Mouse (Mus musculus) intestine, embryonic 16.5 days (tissue): ENCODE data around the gene Mapk7. TPM values are rescaled to one million over a fixed set of nuclear protein-coding genes. Genes with fewer than 3 reads are reported as not detected.

Source experiments
- ATAC-seq: fragments of 200-750 bp; cut with Nextera tagmentation; 2 replicates; pipeline ENCODE4 v1.8.0; 2017; ENCODE audit warnings: moderate TSS enrichment, moderate library complexity
- H3K27ac ChIP-seq: fragments of 300-500 bp; sonication (generic); 2 replicates; pipeline ENCODE4 v1.5.1; 2014; ENCODE audit warnings: mild to moderate bottlenecking, low read length
- H3K27me3 ChIP-seq: fragments of 300-500 bp; sonication (generic); replicated peaks from 2 replicates; pipeline ENCODE4 v1.6.1; 2014; ENCODE audit warnings: low read length, control low read depth, mixed read lengths; ENCODE audit not compliant: control insufficient read depth, insufficient read depth
- H3K36me3 ChIP-seq: fragments of 300-500 bp; sonication (generic); 2 replicates; pipeline ENCODE4 v1.6.1; 2014; ENCODE audit warnings: low read length, control low read depth; ENCODE audit not compliant: control insufficient read depth, insufficient read depth
- H3K4me1 ChIP-seq: fragments of 300-500 bp; sonication (generic); 2 replicates; pipeline ENCODE4 v1.6.1; 2014; ENCODE audit warnings: low read length, control low read depth, mixed read lengths; ENCODE audit not compliant: control insufficient read depth, insufficient read depth
- H3K4me2 ChIP-seq: fragments of 300-500 bp; sonication (generic); 2 replicates; pipeline ENCODE4 v1.6.1; 2014; ENCODE audit warnings: low read depth, low read length, control low read depth
- H3K4me3 ChIP-seq: fragments of 300-500 bp; sonication (generic); 2 replicates; pipeline ENCODE4 v1.5.1; 2014; ENCODE audit warnings: mild to moderate bottlenecking, low read length
- H3K9ac ChIP-seq: fragments of 300-500 bp; sonication (generic); 2 replicates; pipeline ENCODE4 v1.6.1; 2014; ENCODE audit warnings: low read depth, low read length
- H3K9me3 ChIP-seq: fragments of 300-500 bp; sonication (generic); 2 replicates; pipeline ENCODE4 v1.6.1; 2016; ENCODE audit warnings: low read length, control low read depth; ENCODE audit not compliant: control insufficient read depth
- WGBS: fragments of 180-500 bp; shearing (Covaris S2); extraction: QIAGEN DNeasy Blood & Tissue Kit; methylation state at CpG from one replicate; pipeline ENCODE4 v1.1.7; 2014; 5-methylcytosine and 5-hydroxymethylcytosine counted together
- polyA plus RNA-seq: library from polyadenylated mRNA; unstranded; fragments of >200 nt; fragmentation: Nextera tagmentation; extraction: Ambion mirVana; gene quantifications from 2 replicates; pipeline ENCODE4 v1.2.1, GENCODE M21; 2015

The Mapk7 gene
- polyA plus RNA-seq, 1 experiment from 2014 or later = 34.9 TPM

- H3K4me1 ChIP-seq = peaks cover 11% of the 10 kb centered on the region
- peaks cover 13% of the 10 kb centered on the region for H3K36me3 ChIP-seq
- H3K9me3 ChIP-seq = no peaks in the 10 kb centered on the region
- peak overlapping the region; percentile 75 for H3K27ac ChIP-seq
- no peak overlapping the region for H3K4me3 ChIP-seq
- no peak for ATAC-seq
- H3K4me2 ChIP-seq = no peak overlapping the region
- H3K9ac ChIP-seq = no peak overlapping the region
- 90% methylated on average over 2 of the region's 2 CpGs for WGBS
- no peaks in the 10 kb centered on the region for H3K27me3 ChIP-seq
Measured at GRCm38 (mm10) chr11:61495528-61495927, 1.3 kb upstream of the Mapk7 start.

DNA sequence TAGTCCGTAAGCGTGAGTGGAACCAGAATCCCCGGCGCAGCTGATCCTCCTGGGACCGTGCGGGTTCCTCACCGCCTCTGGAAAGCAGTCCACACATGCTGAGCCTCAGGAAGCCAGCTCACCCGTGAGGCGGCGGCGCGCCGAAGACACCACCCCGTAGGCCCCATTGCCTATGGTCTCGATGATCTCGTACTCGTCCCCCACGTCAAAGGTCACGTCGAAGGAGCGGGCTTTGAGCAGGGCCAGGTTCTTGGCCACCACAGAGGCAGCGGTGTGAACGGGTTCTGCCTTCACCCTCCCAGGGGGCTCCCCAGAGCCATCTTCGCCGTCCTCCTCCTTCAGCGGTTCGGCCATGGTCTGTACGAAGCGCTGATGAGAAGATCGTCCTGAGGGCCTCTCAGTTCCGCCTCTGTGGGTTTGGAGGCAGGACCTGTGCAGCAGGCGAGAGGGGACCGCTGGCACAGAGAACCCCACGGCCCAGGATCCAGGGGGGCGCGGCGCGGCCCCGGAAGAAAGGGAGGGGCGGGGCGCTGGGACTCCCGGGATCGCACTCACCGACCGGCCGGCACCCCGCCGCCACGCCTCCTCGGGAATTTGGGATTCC is 579 bp downstream of the Mapk7 start:
- Histone ChIP-seq H3K36me3 (peaks cover 15% of the 10 kb centered on the region), H3K9me3 (no peaks in the 10 kb centered on the region), H3K4me1 (peaks cover 11% of the 10 kb centered on the region), H3K4me2 (peak overlapping the region; percentile 71), H3K4me3 (peak overlapping the region; percentile 89), H3K27me3 (no peaks in the 10 kb centered on the region), H3K27ac (peak overlapping the region; percentile 88), H3K9ac (peak overlapping the region; percentile 87)
- under 1% methylated on average over 48 of the region's 50 CpGs for WGBS
- ATAC-seq = peak; percentile 67

DNA sequence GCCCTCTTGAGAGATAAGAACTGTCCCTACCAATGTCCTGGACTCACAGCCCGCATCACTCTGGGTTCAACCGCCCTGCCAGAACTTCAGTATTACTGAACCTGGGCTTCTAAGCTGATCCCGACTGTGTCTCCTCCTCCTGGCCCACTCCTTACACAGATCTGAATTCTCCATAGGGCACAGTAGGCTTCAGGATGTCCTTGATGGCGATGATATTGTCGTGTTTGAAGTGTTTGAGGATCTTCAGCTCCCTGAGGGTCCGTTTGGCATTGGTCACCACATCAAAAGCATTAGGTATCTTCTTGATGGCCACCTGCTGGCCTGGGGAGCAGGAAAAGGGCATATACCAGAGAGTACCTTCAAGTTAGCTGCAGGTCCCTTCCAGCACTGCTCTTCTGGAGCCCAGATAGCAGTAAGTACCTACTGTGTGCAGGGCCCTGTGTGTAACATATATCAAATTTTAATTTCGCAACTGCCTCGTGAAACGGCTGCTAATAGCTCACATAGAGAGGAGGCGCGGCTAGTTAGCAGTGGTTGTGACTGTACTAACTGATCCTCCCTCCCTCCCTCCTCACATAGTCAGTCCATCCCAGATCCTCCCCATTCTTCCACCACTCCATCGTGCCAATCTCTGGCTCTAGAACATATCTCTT is 1.3 kb downstream of the Mapk7 start:
- peaks cover 15% of the 10 kb centered on the region for H3K4me1 ChIP-seq
- no peak for ATAC-seq
- no peaks in the 10 kb centered on the region for H3K27me3 ChIP-seq
- H3K27ac ChIP-seq = no peak overlapping the region
- H3K9ac ChIP-seq = peak overlapping the region; percentile 87
- H3K9me3 ChIP-seq = no peaks in the 10 kb centered on the region
- H3K4me3 ChIP-seq = peak overlapping the region; percentile 89
- peak overlapping the region; percentile 71 for H3K4me2 ChIP-seq
- WGBS = 58% methylated on average over 12 of the region's 12 CpGs
- peaks cover 18% of the 10 kb centered on the region for H3K36me3 ChIP-seq

- Histone ChIP-seq H3K4me1 (peaks cover 22% of the 10 kb centered on the region), H3K36me3 (peaks cover 18% of the 10 kb centered on the region), H3K27me3 (no peaks in the 10 kb centered on the region), H3K9ac (no peak overlapping the region), H3K27ac (no peak overlapping the region), H3K9me3 (no peaks in the 10 kb centered on the region), H3K4me3 (no peak overlapping the region), H3K4me2 (no peak overlapping the region)
- 85% methylated on average over 22 of the region's 22 CpGs for WGBS
- ATAC-seq = no peak
Measured at GRCm38 (mm10) chr11:61490944-61491520, 3.2 kb downstream of the Mapk7 start.

DNA sequence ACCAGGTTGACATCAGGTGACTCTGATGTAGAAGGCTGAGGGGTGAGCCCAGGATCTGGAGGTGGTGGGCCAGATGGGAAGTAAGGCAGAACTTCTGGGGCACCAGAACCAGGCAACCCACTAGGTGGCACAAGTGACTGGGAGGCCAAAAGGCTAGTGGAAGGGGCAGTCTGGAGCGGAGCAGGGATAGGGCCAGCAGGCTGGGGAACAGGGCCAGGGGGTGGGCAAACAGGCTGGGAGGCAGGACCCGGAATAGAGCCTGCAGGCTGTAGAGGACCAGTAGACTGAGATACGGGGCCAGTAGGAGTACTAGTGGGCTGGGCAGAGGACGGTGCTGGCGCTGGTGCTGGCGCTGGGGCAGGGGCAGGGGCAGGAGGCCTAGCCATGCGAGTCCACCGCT is 4.3 kb downstream of the Mapk7 start:
- Histone ChIP-seq H3K27me3 (no peaks in the 10 kb centered on the region), H3K9me3 (no peaks in the 10 kb centered on the region), H3K9ac (no peak overlapping the region), H3K4me2 (no peak overlapping the region), H3K4me3 (no peak overlapping the region), H3K27ac (no peak overlapping the region), H3K4me1 (peaks cover 19% of the 10 kb centered on the region), H3K36me3 (peaks cover 18% of the 10 kb centered on the region)
- ATAC-seq = no peak
- 89% methylated on average over 8 of the region's 8 CpGs for WGBS

GRCm38 (mm10) chr11:61489085-61489484 is 5.1 kb downstream of the Mapk7 start:
- H3K27me3 ChIP-seq = no peaks in the 10 kb centered on the region
- no peak for ATAC-seq
- H3K4me3 ChIP-seq = no peak overlapping the region
- WGBS = 87% methylated on average over 2 of the region's 2 CpGs
- no peak overlapping the region for H3K4me2 ChIP-seq
- H3K9ac ChIP-seq = no peak overlapping the region
- peaks cover 18% of the 10 kb centered on the region for H3K36me3 ChIP-seq
- no peaks in the 10 kb centered on the region for H3K9me3 ChIP-seq
- no peak overlapping the region for H3K27ac ChIP-seq
- H3K4me1 ChIP-seq = peaks cover 27% of the 10 kb centered on the region

- no peak overlapping the region for H3K4me3 ChIP-seq
- H3K9me3 ChIP-seq = no peaks in the 10 kb centered on the region
- peaks cover 18% of the 10 kb centered on the region for H3K36me3 ChIP-seq
- WGBS = 86% methylated on average over 7 of the region's 7 CpGs
- H3K27me3 ChIP-seq = no peaks in the 10 kb centered on the region
- ATAC-seq = no peak
- peaks cover 24% of the 10 kb centered on the region for H3K4me1 ChIP-seq
- H3K9ac ChIP-seq = no peak overlapping the region
- no peak overlapping the region for H3K4me2 ChIP-seq
- H3K27ac ChIP-seq = no peak overlapping the region
Measured at GRCm38 (mm10) chr11:61487936-61488335, 6.3 kb downstream of the Mapk7 start.

GRCm38 (mm10) chr11:61487401-61487800 is 6.8 kb downstream of the Mapk7 start:
- H3K4me3 ChIP-seq = peak overlapping the region; percentile 47; the same call in 1 of the 2 replicates
- 31% methylated on average over 2 of the region's 2 CpGs for WGBS
- ATAC-seq = no peak; the same call in 1 of the 2 replicates
- H3K9me3 ChIP-seq = no peaks in the 10 kb centered on the region
- no peak overlapping the region for H3K27ac ChIP-seq
- peaks cover 20% of the 10 kb centered on the region for H3K4me1 ChIP-seq
- peak overlapping the region; percentile 55; the same call in 1 of the 2 replicates for H3K4me2 ChIP-seq
- H3K9ac ChIP-seq = no peak overlapping the region
- H3K27me3 ChIP-seq = no peaks in the 10 kb centered on the region
- peaks cover 18% of the 10 kb centered on the region for H3K36me3 ChIP-seq

- Histone ChIP-seq H3K27ac (peak overlapping the region; percentile 97), H3K4me1 (peaks cover 23% of the 10 kb centered on the region), H3K27me3 (no peaks in the 10 kb centered on the region), H3K4me3 (peak overlapping the region; percentile 47), H3K9ac (peak overlapping the region; percentile 72), H3K4me2 (peak overlapping the region; percentile 55), H3K9me3 (no peaks in the 10 kb centered on the region), H3K36me3 (peaks cover 14% of the 10 kb centered on the region)
- WGBS = 78% methylated on average over 14 of the region's 14 CpGs
- ATAC-seq = no peak
Measured at GRCm38 (mm10) chr11:61486458-61487219, 7.6 kb downstream of the Mapk7 start.
